Mouse (Mus musculus) myocyte (in vitro differentiated cells): ENCODE data around the gene Mbd5.

Experiments
- E2F4 ChIP-seq: IDR thresholded peaks from one replicate; pipeline ENCODE4 v1.6.1; 2011; ENCODE audit warnings: mild to moderate bottlenecking, control low read depth, moderate library complexity; ENCODE audit not compliant: insufficient read depth
- MAX ChIP-seq: IDR thresholded peaks from one replicate; pipeline ENCODE4 v1.6.1; 2011; ENCODE audit warnings: low read depth, mild to moderate bottlenecking, control low read depth
- MYOG ChIP-seq, 3 experiments: IDR thresholded peaks; one replicate each; pipeline ENCODE4 v1.6.1; 2011; ENCODE audit warnings: control low read depth in 2 of 3, low read depth in 2 of 3, mild to moderate bottlenecking in 2 of 3; ENCODE audit not compliant: insufficient read length in 2 of 3, control insufficient read depth in 1 of 3, insufficient read depth in 1 of 3
- POLR2A ChIP-seq: IDR thresholded peaks from one replicate; pipeline ENCODE4 v1.6.1; 2011; ENCODE audit warnings: low read depth, mild to moderate bottlenecking, control low read depth, moderate library complexity; ENCODE audit not compliant: insufficient read length

DNA sequence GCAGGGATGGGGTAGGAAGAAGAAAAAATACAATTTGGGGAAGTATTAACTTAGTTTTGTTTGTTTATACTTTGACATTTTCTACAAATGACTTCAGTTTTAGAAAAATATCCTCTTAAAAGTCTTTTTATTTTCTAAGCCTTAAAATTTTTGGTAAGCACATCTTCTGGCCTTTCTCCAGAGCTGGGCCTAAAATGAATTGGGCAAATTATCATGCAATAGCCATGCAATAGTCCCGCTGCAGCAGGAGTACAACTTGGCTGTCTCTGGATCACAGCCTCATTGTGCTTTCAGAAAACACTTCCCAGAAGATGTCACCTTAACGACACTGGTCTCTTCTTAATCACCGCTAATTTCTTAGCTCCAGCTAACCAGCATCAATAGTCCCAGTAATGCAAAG, 91.2 kb downstream of the Mbd5 start:
- TF ChIP-seq POLR2A (no peak), MYOG (IDR thresholded peaks at IDR 0.05; ENCODE audit: control insufficient read depth in 1 of 3, insufficient read depth in 1 of 3, insufficient read length in 2 of 3, low read depth in 2 of 3) (no peak), MAX (no peak), E2F4 (no peak)
